Mouse (Mus musculus) erythroblast, embryonic 14.5 days (primary cell): ENCODE data around the gene Gm10720. TPM values are rescaled to one million over a fixed set of nuclear protein-coding genes. Genes with fewer than 3 reads are reported as not detected.
"Not testable (repeated sequence)": the region's sequence is repeated elsewhere in the genome, so short reads cannot be mapped to it uniquely, and the experiment has no call there.

Experiments
- H3K27me3 ChIP-seq: 2 replicates; pipeline ENCODE4 v1.6.1; 2012; ENCODE audit warnings: inconsistent platforms; ENCODE audit not compliant: control insufficient read depth
- H3K36me3 ChIP-seq: 2 replicates; pipeline ENCODE4 v1.6.1; 2012; ENCODE audit warnings: mild to moderate bottlenecking, inconsistent platforms; ENCODE audit not compliant: control insufficient read depth
- H3K4me1 ChIP-seq: 2 replicates; pipeline ENCODE4 v1.6.1; 2012; ENCODE audit warnings: inconsistent platforms; ENCODE audit not compliant: control insufficient read depth
- H3K4me3 ChIP-seq: replicated peaks from 2 replicates; pipeline ENCODE3; 2012; ENCODE audit warnings: moderate library complexity, mild to moderate bottlenecking, inconsistent platforms
- H3K9me3 ChIP-seq: 2 replicates; pipeline ENCODE4 v1.6.1; 2012; ENCODE audit warnings: low read length, inconsistent platforms, mixed read lengths; ENCODE audit not compliant: control insufficient read depth
- polyA plus RNA-seq: library from polyadenylated mRNA; stranded (reverse); fragments of >175 nt; gene quantifications from 2 replicates; pipeline ENCODE4 v1.2.3, GENCODE M21; 2012

Gene Gm10720
- polyA plus RNA-seq, 1 experiment = 0.06 TPM

DNA sequence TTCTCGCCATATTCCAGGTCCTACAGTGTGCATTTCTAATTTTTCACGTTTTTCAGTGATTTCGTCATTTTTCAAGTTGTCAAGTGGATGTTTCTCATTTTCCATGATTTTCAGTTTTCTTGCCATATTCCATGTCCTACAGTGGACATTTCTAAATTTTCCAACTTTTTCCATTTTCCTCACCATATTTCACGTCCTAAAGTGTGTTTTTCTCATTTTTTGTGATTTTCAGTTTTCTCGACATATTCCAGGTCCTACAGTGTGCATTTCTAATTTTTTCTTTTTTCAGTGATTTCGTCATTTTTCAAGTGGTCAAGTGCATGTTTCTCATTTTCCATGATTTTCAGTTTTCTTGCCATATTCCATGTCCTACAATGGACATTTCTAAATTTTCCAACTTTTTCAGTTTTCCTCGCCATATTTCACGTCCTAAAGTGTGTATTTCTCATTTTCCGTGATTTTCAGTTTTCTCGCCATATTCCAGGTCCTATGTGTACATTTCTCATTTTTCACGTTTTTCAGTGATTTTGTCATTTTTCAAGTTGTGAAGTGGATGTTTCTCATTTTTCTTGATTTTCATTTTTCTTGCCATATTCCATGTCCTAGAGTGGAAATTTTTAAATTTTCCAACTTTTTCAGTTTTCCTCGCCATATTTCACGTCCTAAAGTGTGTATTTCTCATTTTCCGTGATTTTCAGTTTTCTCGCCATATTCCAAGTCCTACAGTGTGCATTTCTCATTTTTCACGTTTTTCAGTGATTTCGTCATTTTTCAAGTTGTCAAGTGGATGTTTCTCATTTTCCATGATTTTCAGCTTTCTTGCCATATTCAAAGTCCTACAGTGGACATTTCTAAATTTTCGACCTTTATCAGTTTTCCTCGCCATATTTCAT lies 4.6 kb downstream of the Gm10720 start:
- not testable (repeated sequence) for H3K9me3 ChIP-seq, H3K4me3 ChIP-seq, H3K4me1 ChIP-seq, H3K36me3 ChIP-seq, H3K27me3 ChIP-seq

DNA sequence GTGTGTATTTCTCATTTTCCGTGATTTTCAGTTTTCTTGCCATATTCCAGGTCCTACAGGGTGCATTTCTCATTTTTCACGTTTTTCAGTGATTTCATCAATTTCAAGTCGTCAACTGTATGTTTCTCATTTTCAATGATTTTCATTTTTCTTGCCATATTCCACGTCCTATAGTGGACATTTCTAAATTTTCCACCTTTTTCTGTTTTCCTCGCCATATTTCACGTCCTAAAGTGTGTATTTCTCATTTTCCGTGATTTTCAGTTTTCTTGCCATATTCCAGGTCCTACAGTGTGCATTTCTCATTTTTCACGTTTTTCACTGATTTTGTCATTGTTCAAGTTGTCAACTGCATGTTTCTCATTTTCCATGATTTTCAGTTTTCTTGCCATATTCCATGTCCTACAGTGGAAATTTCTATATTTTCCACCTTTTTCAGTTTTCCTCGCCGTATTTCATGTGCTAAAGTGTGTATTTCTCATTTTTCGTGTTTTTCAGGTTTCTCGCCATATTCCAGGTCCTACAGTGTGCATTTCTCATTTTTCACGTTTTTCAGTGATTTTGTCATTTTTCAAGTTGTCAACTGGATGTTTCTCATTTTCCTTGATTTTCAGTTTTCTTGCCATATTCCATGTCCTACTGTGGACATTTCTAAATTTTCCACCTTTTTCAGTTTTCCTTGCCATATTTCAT lies 7.0 kb downstream of the Gm10720 start:
- H3K4me1 ChIP-seq, H3K27me3 ChIP-seq, H3K4me3 ChIP-seq, H3K36me3 ChIP-seq, H3K9me3 ChIP-seq: not testable (repeated sequence)

DNA sequence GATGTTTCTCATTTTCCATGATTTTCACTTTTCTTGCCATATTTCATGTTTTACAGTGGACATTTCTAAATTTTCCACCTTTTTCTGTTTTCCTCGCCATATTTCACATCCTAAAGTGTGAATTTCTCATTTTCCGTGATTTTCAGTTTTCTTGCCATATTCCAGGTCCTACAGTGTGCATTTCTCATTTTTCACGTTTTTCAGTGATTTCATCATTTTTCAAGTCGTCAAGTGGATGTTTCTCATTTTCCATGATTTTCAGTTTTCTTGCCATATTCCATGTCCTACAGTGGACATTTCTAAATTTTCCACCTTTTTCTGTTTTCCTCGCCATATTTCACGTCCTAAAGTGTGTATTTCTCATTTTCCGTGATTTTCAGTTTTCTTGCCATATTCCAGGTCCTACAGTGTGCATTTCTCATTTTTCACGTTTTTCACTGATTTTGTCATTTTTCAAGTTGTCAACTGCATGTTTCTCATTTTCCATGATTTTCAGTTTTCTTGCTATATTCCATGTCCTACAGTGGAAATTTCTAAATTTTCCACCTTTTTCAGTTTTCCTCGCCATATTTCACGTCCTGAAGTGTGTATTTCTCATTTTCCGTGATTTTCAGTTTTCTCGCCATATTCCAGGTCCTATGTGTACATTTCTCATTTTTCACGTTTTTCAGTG lies 8.0 kb downstream of the Gm10720 start, which contains the start of gene Gm10718:
Gene Gm10718 (plus strand): TSS at position 236 of the 673 bp plus-strand sequence.
- not testable (repeated sequence) for H3K9me3 ChIP-seq, H3K4me3 ChIP-seq, H3K36me3 ChIP-seq, H3K4me1 ChIP-seq, H3K27me3 ChIP-seq

DNA sequence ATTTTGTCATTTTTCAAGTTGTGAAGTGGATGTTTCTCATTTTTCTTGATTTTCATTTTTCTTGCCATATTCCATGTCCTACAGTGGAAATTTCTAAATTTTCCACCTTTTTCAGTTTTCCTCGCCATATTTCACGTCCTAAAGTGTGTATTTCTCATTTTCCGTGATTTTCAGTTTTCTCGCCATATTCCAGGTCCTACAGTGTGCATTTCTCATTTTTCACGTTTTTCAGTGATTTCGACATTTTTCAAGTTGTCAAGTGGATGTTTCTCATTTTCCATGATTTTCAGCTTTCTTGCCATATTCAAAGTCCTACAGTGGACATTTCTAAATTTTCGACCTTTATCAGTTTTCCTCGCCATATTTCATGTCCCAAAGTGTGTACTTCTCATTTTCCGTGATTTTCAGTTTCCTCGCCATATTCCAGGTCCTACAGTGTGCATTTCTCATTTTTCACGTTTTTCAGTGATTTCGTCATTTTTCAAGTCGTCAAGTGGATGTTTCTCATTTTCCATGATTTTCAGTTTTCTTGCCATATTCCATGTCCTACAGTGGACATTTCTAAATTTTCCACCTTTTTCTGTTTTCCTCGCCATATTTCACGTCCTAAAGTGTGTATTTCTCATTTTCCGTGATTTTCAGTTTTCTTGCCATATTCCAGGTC lies 8.7 kb downstream of the Gm10720 start:
- not testable (repeated sequence) for H3K4me3 ChIP-seq, H3K9me3 ChIP-seq, H3K4me1 ChIP-seq, H3K36me3 ChIP-seq, H3K27me3 ChIP-seq

DNA sequence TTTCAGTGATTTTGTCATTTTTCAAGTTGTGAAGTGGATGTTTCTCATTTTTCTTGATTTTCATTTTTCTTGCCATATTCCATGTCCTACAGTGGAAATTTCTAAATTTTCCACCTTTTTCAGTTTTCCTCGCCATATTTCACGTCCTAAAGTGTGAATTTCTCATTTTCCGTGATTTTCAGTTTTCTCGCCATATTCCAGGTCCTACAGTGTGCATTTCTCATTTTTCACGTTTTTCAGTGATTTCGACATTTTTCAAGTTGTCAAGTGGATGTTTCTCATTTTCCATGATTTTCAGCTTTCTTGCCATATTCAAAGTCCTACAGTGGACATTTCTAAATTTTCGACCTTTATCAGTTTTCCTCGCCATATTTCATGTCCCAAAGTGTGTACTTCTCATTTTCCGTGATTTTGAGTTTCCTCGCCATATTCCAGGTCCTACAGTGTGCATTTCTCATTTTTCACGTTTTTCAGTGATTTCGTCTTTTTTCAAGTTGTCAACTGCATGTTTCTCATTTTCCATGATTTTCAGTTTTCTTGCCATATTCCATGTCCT lies 9.5 kb downstream of the Gm10720 start, which contains the start of gene Gm10717:
Gene Gm10717 (plus strand): TSS at position 506 of the 556 bp plus-strand sequence.
- not testable (repeated sequence) for H3K27me3 ChIP-seq, H3K36me3 ChIP-seq, H3K9me3 ChIP-seq, H3K4me3 ChIP-seq, H3K4me1 ChIP-seq

DNA sequence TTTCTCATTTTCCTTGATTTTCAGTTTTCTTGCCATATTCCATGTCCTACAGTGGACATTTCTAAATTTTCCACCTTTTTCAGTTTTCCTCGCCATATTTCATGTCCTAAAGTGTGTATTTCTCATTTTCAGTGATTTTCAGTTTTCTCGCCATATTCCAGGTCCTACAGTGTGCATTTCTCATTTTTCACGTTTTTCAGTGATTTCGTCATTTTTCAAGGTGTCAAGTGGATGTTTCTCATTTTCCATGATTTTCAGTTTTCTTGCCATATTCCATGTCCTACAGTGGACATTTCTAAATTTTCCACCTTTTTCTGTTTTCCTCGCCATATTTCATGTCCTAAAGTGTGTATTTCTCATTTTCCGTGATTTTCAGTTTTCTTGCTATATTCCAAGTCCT lies 10.2 kb downstream of the Gm10720 start:
- not testable (repeated sequence) for H3K27me3 ChIP-seq, H3K4me3 ChIP-seq, H3K4me1 ChIP-seq, H3K36me3 ChIP-seq, H3K9me3 ChIP-seq

DNA sequence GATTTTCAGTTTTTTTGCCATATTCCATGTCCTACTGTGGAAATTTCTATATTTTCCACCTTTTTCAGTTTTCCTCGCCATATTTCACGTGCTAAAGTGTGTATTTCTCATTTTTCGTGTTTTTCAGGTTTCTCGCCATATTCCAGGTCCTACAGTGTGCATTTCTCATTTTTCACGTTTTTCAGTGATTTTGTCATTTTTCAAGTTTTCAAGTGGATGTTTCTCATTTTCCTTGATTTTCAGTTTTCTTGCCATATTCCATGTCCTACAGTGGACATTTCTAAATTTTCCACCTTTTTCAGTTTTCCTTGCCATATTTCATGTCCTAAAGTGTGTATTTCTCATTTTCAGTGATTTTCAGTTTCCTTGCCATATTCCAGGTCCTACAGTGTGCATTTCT lies 10.7 kb downstream of the Gm10720 start:
- not testable (repeated sequence) for H3K27me3 ChIP-seq, H3K4me1 ChIP-seq, H3K36me3 ChIP-seq, H3K9me3 ChIP-seq, H3K4me3 ChIP-seq

DNA sequence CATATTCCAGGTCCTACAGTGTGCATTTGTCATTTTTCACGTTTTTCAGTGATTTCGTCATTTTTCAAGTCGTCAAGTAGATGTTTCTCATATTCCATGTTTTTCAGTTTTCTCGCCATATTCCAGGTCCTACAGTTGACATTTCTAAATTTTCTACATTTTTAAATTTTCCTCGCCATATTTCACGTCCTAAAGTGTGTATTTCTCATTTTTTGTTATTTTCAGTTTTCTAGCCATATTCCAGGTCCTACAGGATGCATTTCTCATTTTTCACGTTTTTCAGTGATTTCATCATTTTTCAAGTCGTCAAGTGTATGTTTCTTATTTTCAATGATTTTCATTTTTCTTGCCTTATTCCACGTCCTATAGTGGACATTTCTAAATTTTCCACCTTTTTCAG lies 11.3 kb downstream of the Gm10720 start:
- H3K4me1 ChIP-seq, H3K36me3 ChIP-seq, H3K4me3 ChIP-seq, H3K27me3 ChIP-seq, H3K9me3 ChIP-seq: not testable (repeated sequence)

DNA sequence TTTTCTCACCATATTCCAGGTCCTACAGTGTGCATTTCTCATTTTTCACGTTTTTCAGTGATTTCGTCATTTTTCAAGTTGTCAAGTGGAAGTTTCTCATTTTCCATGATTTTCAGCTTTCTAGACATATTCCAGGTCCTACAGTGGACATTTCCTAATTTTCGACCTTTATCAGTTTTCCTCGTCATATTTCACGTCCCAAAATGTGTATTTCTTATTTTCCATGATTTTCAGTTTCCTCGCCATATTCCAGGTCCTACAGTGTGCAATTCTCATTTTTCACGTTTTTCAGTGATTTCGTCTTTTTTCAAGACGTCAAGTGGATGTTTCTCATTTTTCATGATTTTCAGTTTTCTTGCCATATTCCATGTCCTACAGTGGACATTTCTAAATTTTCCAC lies 11.7 kb downstream of the Gm10720 start:
- not testable (repeated sequence) for H3K27me3 ChIP-seq, H3K4me3 ChIP-seq, H3K9me3 ChIP-seq, H3K4me1 ChIP-seq, H3K36me3 ChIP-seq

DNA sequence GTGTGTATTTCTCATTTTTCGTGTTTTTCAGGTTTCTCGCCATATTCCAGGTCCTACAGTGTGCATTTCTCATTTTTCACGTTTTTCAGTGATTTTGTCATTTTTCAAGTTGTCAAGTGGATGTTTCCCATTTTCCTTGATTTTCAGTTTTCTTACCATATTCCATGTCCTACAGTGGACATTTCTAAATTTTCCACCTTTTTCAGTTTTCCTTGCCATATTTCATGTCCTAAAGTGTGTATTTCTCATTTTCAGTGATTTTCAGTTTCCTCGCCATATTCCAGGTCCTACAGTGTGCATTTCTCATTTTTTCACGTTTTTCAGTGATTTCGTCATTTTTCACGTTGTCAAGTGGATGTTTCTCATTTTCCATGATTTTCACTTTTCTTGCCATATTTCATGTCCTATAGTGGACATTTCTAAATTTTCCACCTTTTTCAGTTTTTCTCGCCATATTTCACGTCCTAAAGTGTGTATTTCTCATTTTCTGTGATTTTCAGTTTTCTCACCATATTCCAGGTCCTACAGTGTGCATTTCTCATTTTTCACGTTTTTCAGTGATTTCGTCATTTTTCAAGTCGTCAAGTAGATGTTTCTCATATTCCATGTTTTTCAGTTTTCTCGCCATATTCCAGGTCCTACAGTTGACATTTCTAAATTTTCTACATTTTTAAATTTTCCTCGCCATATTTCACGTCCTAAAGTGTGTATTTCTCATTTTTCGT lies 14.0 kb downstream of the Gm10720 start:
- H3K4me3 ChIP-seq = not testable (repeated sequence)

DNA sequence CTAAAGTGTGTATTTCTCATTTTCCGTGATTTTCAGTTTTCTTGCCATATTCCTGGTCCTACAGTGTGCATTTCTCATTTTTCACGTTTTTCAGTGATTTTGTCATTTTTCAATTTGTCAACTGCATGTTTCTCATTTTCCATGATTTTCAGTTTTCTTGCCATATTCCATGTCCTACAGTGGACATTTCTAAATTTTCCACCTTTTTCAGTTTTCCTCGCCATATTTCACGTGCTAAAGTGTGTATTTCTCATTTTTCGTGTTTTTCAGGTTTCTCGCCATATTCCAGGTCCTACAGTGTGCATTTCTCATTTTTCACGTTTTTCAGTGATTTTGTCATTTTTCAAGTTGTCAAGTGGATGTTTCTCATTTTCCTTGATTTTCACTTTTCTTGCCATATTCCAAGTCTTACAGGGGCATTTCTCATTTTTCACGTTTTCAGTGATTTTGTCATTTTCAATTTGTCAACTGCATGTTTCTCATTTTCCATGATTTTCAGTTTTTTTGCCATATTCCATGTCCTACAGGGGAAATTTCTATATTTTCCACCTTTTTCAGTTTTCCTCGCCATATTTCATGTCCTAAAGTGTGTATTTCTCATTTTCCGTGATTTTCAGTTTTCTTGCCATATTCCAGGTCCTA lies 15.3 kb downstream of the Gm10720 start:
- not testable (repeated sequence) for H3K27me3 ChIP-seq, H3K9me3 ChIP-seq, H3K4me3 ChIP-seq, H3K36me3 ChIP-seq, H3K4me1 ChIP-seq

More for the DNA sequence above, 14.0 kb downstream of the Gm10720 start:
- H3K4me1 ChIP-seq, H3K27me3 ChIP-seq, H3K36me3 ChIP-seq, H3K9me3 ChIP-seq: not testable (repeated sequence)

DNA sequence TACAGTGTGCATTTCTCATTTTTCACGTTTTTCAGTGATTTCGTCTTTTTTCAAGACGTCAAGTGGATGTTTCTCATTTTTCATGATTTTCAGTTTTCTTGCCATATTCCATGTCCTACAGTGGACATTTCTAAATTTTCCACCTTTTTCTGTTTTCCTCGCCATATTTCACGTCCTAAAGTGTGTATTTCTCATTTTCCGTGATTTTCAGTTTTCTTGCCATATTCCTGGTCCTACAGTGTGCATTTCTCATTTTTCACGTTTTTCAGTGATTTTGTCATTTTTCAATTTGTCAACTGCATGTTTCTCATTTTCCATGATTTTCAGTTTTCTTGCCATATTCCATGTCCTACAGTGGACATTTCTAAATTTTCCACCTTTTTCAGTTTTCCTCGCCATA lies 18.8 kb downstream of the Gm10720 start, which contains the start of gene Gm17535:
Gene Gm17535 (plus strand): TSS at position 301 of the 400 bp plus-strand sequence.
- H3K27me3 ChIP-seq, H3K4me1 ChIP-seq, H3K4me3 ChIP-seq, H3K9me3 ChIP-seq, H3K36me3 ChIP-seq: not testable (repeated sequence)

DNA sequence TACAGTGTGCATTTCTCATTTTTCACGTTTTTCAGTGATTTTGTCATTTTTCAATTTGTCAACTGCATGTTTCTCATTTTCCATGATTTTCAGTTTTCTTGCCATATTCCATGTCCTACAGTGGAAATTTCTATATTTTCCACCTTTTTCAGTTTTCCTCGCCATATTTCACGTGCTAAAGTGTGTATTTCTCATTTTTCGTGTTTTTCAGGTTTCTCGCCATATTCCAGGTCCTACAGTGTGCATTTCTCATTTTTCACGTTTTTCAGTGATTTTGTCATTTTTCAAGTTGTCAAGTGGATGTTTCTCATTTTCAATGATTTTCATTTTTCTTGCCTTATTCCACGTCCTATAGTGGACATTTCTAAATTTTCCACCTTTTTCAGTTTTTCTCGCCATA lies 21.1 kb downstream of the Gm10720 start, which contains the start of gene Gm10715:
Gene Gm10715 (plus strand): TSS at position 301 of the 400 bp plus-strand sequence.
- not testable (repeated sequence) for H3K4me1 ChIP-seq, H3K4me3 ChIP-seq, H3K27me3 ChIP-seq, H3K36me3 ChIP-seq, H3K9me3 ChIP-seq
